Mouse (Mus musculus): ENCODE measurements at regions not wholly inside any gene's neighbourhood (a gene's known extent, or its start where the extent isn't known, plus 50 kb on each side); places are given as distances from the start of the nearest gene placed in this dataset.

DNA sequence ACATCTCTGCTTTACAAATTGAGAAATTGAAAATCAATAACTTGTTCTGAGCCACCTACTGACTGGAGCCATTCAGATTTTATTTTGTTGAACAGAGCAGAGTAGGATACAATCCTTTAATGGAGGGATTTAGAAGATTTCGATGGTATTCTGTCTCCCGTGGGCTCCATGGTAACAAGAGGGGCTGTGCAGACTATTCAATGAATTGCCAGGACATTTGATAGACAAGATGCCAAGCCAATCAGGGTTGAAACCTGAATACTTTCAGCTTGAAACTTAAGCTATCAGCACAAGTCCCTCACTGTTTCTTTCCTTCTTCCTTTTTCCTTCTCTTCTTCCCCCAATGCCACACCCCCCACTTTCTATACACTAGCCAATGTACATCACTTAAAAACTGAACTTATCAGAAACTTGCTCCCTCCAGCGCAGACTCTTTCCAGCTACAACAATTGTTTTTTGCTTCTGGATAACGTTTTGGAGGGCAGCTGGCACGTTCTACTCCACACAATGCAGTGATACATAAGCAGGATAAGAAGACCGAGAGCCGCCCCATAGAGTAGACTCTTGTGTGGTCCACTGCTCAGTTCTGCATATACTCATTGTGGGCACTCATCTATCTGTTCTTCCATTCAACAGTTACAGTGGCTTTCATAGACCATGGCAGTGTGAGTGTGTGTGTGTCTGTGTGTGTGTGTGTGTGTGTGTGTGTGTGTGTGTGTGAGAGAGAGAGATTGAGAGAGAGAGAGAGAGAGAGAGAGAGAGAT, 78.1 kb upstream of the Ptbp2 start:
- WGBS: 80% methylated on average over 7 of the region's 7 CpGs
- H3K4me3 ChIP-seq: no peak overlapping the region
- no peaks in the 10 kb centered on the region for H3K27me3 ChIP-seq
- H3K9me3 ChIP-seq: no peaks in the 10 kb centered on the region
- H3K9ac ChIP-seq: no peak overlapping the region
- H3K4me2 ChIP-seq: no peak overlapping the region
- H3K4me1 ChIP-seq (replicated peaks): no peaks in the 10 kb centered on the region
- ATAC-seq (ENCODE audit: low FRiP score): no peak
- no peaks in the 10 kb centered on the region for H3K36me3 ChIP-seq
- H3K27ac ChIP-seq: no peak overlapping the region
